Mouse (Mus musculus) midbrain, embryonic 12.5 days (tissue): ENCODE data around the gene Tgfbi. TPM values are rescaled to one million over a fixed set of nuclear protein-coding genes. Genes with fewer than 3 reads are reported as not detected.

Experiments used
- ATAC-seq: fragments of 200-750 bp; cut with Nextera tagmentation; 2 replicates; pipeline ENCODE4 v1.8.0; 2017; ENCODE audit warnings: low read depth, moderate TSS enrichment, moderate library complexity; ENCODE audit not compliant: low FRiP score
- H3K27ac ChIP-seq: fragments of 300-500 bp; sonication (generic); replicated peaks from 2 replicates; pipeline ENCODE4 v1.5.1; 2016; ENCODE audit warnings: mild to moderate bottlenecking
- H3K27me3 ChIP-seq: fragments of 300-500 bp; sonication (generic); 2 replicates; pipeline ENCODE4 v1.6.1; 2016; ENCODE audit warnings: mild to moderate bottlenecking
- H3K36me3 ChIP-seq: fragments of 300-500 bp; sonication (generic); 2 replicates; pipeline ENCODE4 v1.6.1; 2016
- H3K4me1 ChIP-seq: fragments of 300-500 bp; sonication (generic); 2 replicates; pipeline ENCODE4 v1.6.1; 2016
- H3K4me2 ChIP-seq: fragments of 300-500 bp; sonication (generic); replicated peaks from 2 replicates; pipeline ENCODE4 v1.6.1; 2016; ENCODE audit warnings: mild to moderate bottlenecking, moderate library complexity
- H3K4me3 ChIP-seq: fragments of 300-500 bp; sonication (generic); 2 replicates; pipeline ENCODE4 v1.5.1; 2016; ENCODE audit warnings: mild to moderate bottlenecking
- H3K9ac ChIP-seq: fragments of 300-500 bp; sonication (generic); replicated peaks from 2 replicates; pipeline ENCODE4 v1.6.1; 2016; ENCODE audit warnings: mild to moderate bottlenecking, moderate library complexity
- H3K9me3 ChIP-seq: fragments of 300-500 bp; sonication (generic); 2 replicates; pipeline ENCODE4 v1.6.1; 2016; ENCODE audit warnings: mild to moderate bottlenecking
- WGBS: fragments of 180-500 bp; shearing (Covaris S2); methylation state at CpG from one replicate; pipeline ENCODE4 v1.1.7; 2016; 5-methylcytosine and 5-hydroxymethylcytosine counted together
- polyA plus RNA-seq: library from polyadenylated mRNA; unstranded; fragments of >200 nt; fragmentation: Nextera tagmentation; extraction: Ambion mirVana; gene quantifications from 2 replicates; pipeline ENCODE4 v1.2.1, GENCODE M21; 2016

The Tgfbi gene
- 15.3 and 27.3 TPM in 2 replicates for polyA plus RNA-seq

GRCm38 (mm10) chr13:56609103-56609856 lies at the start of gene Tgfbi:
TSS of gene Tgfbi (plus strand) at chr13:56609523.
- Histone ChIP-seq H3K36me3 (no peaks in the 10 kb centered on the region), H3K27ac (no peak within 1 kb of the TSS), H3K27me3 (peaks cover 73% of the 10 kb centered on the region), H3K4me2 (peak within 1 kb of the TSS; percentile 72), H3K4me1 (peaks cover 19% of the 10 kb centered on the region; the same call in 1 of the 2 replicates), H3K9ac (peak within 1 kb of the TSS; percentile 49), H3K4me3 (peak within 1 kb of the TSS; percentile 41), H3K9me3 (no peaks in the 10 kb centered on the region)
- peak; percentile 60 for ATAC-seq
- WGBS: 5% methylated on average over 35 of the region's 36 CpGs

- Histone ChIP-seq H3K4me3 (no peak overlapping the region), H3K27ac (no peak overlapping the region), H3K9me3 (no peaks in the 10 kb centered on the region), H3K27me3 (no peaks in the 10 kb centered on the region), H3K9ac (no peak overlapping the region), H3K4me1 (peaks cover 3% of the 10 kb centered on the region; the same call in 1 of the 2 replicates), H3K36me3 (no peaks in the 10 kb centered on the region), H3K4me2 (no peak overlapping the region)
- ATAC-seq: no peak
- 77% methylated on average over 6 of the region's 6 CpGs for WGBS
These were observed 49.4 kb upstream of the Tgfbi start for GRCm38 (mm10) chr13:56559841-56560370.

GRCm38 (mm10) chr13:56561129-56561528 lies 48.2 kb upstream of the Tgfbi start:
- Histone ChIP-seq H3K4me1 (0 out of 2 replicates have a peak, but pooled peaks cover 2% of the 10 kb centered on the region), H3K4me2 (no peak overlapping the region), H3K36me3 (no peaks in the 10 kb centered on the region), H3K27ac (no peak overlapping the region), H3K9me3 (no peaks in the 10 kb centered on the region), H3K27me3 (no peaks in the 10 kb centered on the region), H3K9ac (no peak overlapping the region), H3K4me3 (no peak overlapping the region)
- 80% methylated on average over 8 of the region's 8 CpGs for WGBS
- no peak for ATAC-seq

- ATAC-seq: no peak
- H3K4me2 ChIP-seq: no peak overlapping the region
These were observed 46.2 kb upstream of the Tgfbi start for GRCm38 (mm10) chr13:56563075-56563474.

GRCm38 (mm10) chr13:56566336-56566735 lies 43.0 kb upstream of the Tgfbi start:
- Histone ChIP-seq H3K27me3 (no peaks in the 10 kb centered on the region), H3K9me3 (no peaks in the 10 kb centered on the region), H3K4me2 (no peak overlapping the region), H3K9ac (no peak overlapping the region), H3K36me3 (no peaks in the 10 kb centered on the region), H3K4me1 (no peaks in the 10 kb centered on the region), H3K27ac (no peak overlapping the region), H3K4me3 (no peak overlapping the region)
- 72% methylated on average over 10 of the region's 10 CpGs for WGBS
- no peak for ATAC-seq

More at GRCm38 (mm10) chr13:56563075-56563474, 46.2 kb upstream of the Tgfbi start:
- H3K4me3 ChIP-seq: no peak overlapping the region
- no peak overlapping the region for H3K9ac ChIP-seq
- H3K4me1 ChIP-seq: 0 out of 2 replicates have a peak, but pooled peaks cover under 1% of the 10 kb centered on the region
- no peaks in the 10 kb centered on the region for H3K36me3 ChIP-seq
- no peak overlapping the region for H3K27ac ChIP-seq
- no peaks in the 10 kb centered on the region for H3K9me3 ChIP-seq
- 35% methylated on average over 6 of the region's 6 CpGs for WGBS
- no peaks in the 10 kb centered on the region for H3K27me3 ChIP-seq

GRCm38 (mm10) chr13:56571645-56572044 lies 37.7 kb upstream of the Tgfbi start:
- WGBS: 93% methylated on average over 8 of the region's 8 CpGs
- no peak for ATAC-seq

GRCm38 (mm10) chr13:56575074-56575473 lies 34.2 kb upstream of the Tgfbi start:
- H3K27ac ChIP-seq: no peak overlapping the region
- ATAC-seq: no peak
- H3K4me2 ChIP-seq: no peak overlapping the region
- no peaks in the 10 kb centered on the region for H3K4me1 ChIP-seq
- H3K9me3 ChIP-seq: no peaks in the 10 kb centered on the region
- WGBS: 83% methylated on average over 4 of the region's 4 CpGs
- H3K36me3 ChIP-seq: no peaks in the 10 kb centered on the region
- H3K4me3 ChIP-seq: no peak overlapping the region
- no peaks in the 10 kb centered on the region for H3K27me3 ChIP-seq
- H3K9ac ChIP-seq: no peak overlapping the region

More at GRCm38 (mm10) chr13:56571645-56572044, 37.7 kb upstream of the Tgfbi start:
- Histone ChIP-seq H3K4me2 (no peak overlapping the region), H3K27me3 (no peaks in the 10 kb centered on the region), H3K9me3 (no peaks in the 10 kb centered on the region), H3K36me3 (no peaks in the 10 kb centered on the region), H3K4me3 (no peak overlapping the region), H3K4me1 (no peaks in the 10 kb centered on the region), H3K27ac (no peak overlapping the region), H3K9ac (no peak overlapping the region)

GRCm38 (mm10) chr13:56575701-56576321 lies 33.5 kb upstream of the Tgfbi start:
- no peaks in the 10 kb centered on the region for H3K36me3 ChIP-seq
- no peak overlapping the region for H3K27ac ChIP-seq
- WGBS: 65% methylated on average over 12 of the region's 12 CpGs
- H3K27me3 ChIP-seq: no peaks in the 10 kb centered on the region
- H3K4me1 ChIP-seq: peaks cover 4% of the 10 kb centered on the region; the same call in 1 of the 2 replicates
- H3K4me2 ChIP-seq: no peak overlapping the region
- no peak overlapping the region for H3K4me3 ChIP-seq
- no peaks in the 10 kb centered on the region for H3K9me3 ChIP-seq
- H3K9ac ChIP-seq: no peak overlapping the region
- ATAC-seq: no peak

- Histone ChIP-seq H3K4me1 (peaks cover 27% of the 10 kb centered on the region), H3K27me3 (no peaks in the 10 kb centered on the region), H3K27ac (no peak overlapping the region), H3K9ac (no peak overlapping the region), H3K36me3 (no peaks in the 10 kb centered on the region), H3K4me3 (no peak overlapping the region), H3K9me3 (no peaks in the 10 kb centered on the region), H3K4me2 (no peak overlapping the region)
- ATAC-seq: no peak
- 78% methylated on average over 5 of the region's 5 CpGs for WGBS
These were observed 31.2 kb upstream of the Tgfbi start for GRCm38 (mm10) chr13:56578097-56578496.

- H3K27ac ChIP-seq: peak overlapping the region; percentile 92; the same call in 1 of the 2 replicates
- WGBS: 77% methylated on average over 5 of the region's 5 CpGs
These were observed 28.9 kb upstream of the Tgfbi start for GRCm38 (mm10) chr13:56580450-56580849.

GRCm38 (mm10) chr13:56581512-56581911 lies 27.8 kb upstream of the Tgfbi start:
- peak overlapping the region; percentile 20; the same call in 1 of the 2 replicates for H3K9ac ChIP-seq
- H3K4me3 ChIP-seq: no peak overlapping the region
- H3K4me2 ChIP-seq: peak overlapping the region; percentile 44

More at GRCm38 (mm10) chr13:56580450-56580849, 28.9 kb upstream of the Tgfbi start:
- Histone ChIP-seq H3K36me3 (no peaks in the 10 kb centered on the region), H3K9me3 (no peaks in the 10 kb centered on the region), H3K4me1 (peaks cover 34% of the 10 kb centered on the region), H3K9ac (no peak overlapping the region), H3K4me3 (no peak overlapping the region), H3K4me2 (no peak overlapping the region), H3K27me3 (peaks cover 7% of the 10 kb centered on the region; the same call in 1 of the 2 replicates)
- no peak for ATAC-seq

More at GRCm38 (mm10) chr13:56581512-56581911, 27.8 kb upstream of the Tgfbi start:
- peak; percentile 53 for ATAC-seq
- Histone ChIP-seq H3K36me3 (no peaks in the 10 kb centered on the region), H3K27ac (peak overlapping the region; percentile 92), H3K27me3 (peaks cover 7% of the 10 kb centered on the region; the same call in 1 of the 2 replicates), H3K4me1 (peaks cover 34% of the 10 kb centered on the region), H3K9me3 (no peaks in the 10 kb centered on the region)
- 0% methylated on average over 3 of the region's 3 CpGs for WGBS
